Mouse (Mus musculus): ENCODE results near the gene Galc.
A peak's percentile ranks its signal among the peaks of the same experiment; 100 is the strongest.
"Not testable (repeated sequence)": the region's sequence is repeated elsewhere in the genome, so short reads cannot be mapped to it uniquely, and the experiment has no call there.

Gene Galc

DNA sequence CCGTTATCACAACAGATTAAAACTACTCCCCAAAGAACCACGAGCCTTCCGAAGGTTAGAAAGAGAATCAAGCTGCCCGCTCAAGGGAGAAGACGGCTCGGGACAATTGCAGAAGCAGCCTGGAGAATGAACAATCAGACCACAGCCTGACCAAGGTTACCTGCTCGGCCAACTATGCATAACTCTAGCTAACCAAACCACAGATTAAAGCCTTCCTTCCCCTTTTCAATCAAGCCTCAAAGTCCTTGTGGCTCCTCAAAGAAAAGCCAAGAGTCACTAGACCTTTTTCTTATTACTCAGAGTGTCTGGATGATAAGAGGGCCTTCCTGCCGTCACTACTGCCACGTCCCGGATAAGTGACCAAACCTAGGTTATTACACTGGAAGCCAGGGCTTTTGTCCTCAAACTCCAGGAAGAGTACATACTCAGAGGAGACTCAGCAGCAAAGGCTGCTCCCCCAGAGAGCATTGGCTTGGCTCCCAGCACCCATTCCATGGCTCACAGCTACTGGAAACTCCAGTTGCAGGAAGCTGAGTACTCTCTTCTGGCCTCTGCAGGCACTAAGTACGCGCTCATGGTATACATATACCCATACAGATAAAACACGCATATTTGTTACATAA is 3.8 kb downstream of the Galc start:
- DNase-seq (ENCODE audit: low spot score in 2 of 2) = no peak

GRCm38 (mm10) chr12:98252417-98252816 is 6.8 kb downstream of the Galc start:
- DNase-seq (ENCODE audit: low spot score in 2 of 2) = no peak

DNA sequence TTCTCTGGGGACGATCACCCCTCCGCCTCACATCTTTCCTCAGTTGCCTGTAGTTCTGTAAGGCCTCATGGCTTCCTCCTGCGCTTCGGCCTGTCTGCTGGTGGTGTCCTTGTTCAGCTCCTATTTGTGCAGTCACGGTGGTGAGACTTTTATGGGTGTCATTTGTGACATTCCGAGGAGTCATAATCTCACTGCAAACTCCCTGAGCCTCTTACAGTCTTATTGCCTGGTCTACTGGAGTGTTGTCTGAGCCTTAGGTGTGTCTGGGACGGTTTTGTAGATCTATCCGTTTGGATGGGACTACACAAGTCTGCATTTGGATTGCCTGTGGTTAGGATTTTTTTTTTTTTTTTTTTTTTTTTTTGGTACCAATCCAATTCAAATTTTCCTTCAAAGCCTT is 8.9 kb downstream of the Galc start:
- DNase-seq (ENCODE audit: low spot score in 2 of 2) = no peak

- no peak for DNase-seq (ENCODE audit: low spot score in 2 of 2)
Observed at GRCm38 (mm10) chr12:98249671-98250070, 9.6 kb downstream of the Galc start.

DNA sequence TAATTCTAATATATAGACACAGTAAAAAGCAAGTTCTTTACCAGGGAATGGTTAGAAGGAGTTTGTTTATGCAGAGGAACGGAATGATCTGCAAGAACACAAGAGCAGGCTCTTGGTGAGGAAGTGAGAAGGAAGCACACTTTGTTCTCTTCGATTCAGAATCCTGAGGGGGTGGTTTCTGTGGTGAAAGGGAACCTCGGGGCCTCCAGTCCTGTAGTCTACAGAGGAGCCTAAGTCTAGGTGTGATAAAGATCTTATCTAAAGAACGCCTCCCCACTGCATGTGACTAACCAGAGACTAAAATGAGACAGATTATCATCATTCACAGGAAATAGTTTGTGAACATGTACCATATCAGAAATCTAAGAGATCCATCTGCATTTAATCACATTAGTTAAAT is 12.4 kb downstream of the Galc start:
- no peak for DNase-seq (ENCODE audit: low spot score in 2 of 2)

DNA sequence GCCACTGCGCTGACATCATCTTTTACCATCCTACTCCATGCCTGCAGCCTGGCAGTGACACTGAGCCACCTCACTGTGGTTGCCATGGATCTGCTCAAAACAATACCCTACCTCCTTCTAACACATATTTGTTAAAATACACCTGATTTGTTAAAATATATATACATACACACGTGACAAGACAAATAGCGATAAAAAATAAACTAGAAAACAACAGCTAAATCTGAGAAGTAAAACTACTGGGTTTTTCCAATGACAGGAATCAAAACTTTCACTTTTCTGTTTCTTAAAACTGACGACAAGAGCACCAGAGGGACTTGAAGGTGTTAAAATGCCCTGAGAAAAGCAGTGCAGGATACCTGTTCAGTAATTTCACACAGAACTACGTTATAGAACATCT is 14.4 kb downstream of the Galc start:
- no peak for DNase-seq (ENCODE audit: low spot score in 2 of 2)

DNA sequence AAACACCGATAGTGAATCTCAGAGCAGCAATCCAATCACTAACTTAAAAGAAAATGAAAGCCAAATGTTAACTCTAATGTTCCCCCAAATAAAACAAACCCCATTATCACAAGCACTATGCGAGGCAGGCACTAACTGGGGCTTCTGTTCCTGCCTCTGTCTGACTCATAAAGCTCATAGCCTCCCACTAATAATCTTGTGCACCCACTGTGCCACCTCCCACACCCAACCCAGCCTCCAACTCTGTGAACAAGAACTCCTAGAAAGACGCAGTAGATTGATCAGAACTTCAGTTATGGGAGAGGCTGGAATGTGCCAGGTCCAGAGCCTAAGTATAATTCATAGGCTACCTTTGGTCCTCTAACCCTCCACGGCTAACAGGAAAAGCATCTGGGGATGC is 15.1 kb downstream of the Galc start:
- no peak for DNase-seq (ENCODE audit: low spot score in 2 of 2)

GRCm38 (mm10) chr12:98238478-98238877 is 20.8 kb downstream of the Galc start:
- not testable (repeated sequence) for DNase-seq (ENCODE audit: low spot score in 2 of 2)

GRCm38 (mm10) chr12:98227037-98227436 is 32.2 kb downstream of the Galc start:
- DNase-seq (ENCODE audit: low spot score in 2 of 2) = no peak

- no peak for DNase-seq (ENCODE audit: low spot score in 2 of 2)
Observed at GRCm38 (mm10) chr12:98223286-98223685, 36.0 kb downstream of the Galc start.

GRCm38 (mm10) chr12:98216432-98216831 is 42.8 kb downstream of the Galc start:
- no peak for DNase-seq (ENCODE audit: low spot score in 2 of 2)

DNA sequence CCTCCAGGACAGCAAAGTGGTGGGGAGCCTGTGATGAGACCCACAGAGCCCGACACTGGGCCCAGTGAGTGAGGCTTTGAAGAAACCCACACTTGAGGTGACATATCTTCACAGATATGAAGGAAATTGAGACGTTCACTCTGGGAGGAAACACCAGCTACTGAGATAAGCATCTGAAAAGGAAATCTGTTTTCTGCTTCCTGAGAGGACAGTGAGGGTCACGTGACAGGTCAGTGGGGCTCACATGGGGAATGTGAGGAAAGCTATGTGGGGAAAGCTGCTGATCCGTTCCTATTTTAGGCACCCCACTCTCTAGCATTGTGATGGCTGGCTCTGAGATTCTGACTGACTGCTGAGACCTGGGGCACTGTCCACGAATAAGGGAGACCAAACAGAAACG is 43.7 kb downstream of the Galc start:
- no peak for DNase-seq (ENCODE audit: low spot score in 2 of 2)

DNA sequence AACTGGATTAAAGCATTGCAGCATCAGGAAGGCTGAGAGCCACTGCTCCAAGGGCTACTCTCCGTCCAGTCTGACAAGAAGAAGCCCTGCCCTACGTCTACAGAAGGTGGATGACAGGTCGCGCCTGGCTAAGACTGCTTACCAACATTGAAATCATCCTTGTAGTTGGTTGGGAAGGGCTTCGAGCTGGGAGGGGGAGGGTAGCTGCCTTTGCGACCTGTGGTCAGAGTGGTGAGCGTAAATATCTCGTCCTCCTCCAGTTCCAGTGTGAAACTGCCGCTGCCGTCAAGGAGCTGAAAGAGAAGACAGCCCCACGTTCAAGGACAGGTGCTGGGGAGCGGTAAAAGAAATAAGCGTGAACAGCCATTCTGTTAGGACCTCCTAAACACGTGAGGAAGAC is 45.1 kb downstream of the Galc start:
- no peak for DNase-seq (ENCODE audit: low spot score in 2 of 2)

DNA sequence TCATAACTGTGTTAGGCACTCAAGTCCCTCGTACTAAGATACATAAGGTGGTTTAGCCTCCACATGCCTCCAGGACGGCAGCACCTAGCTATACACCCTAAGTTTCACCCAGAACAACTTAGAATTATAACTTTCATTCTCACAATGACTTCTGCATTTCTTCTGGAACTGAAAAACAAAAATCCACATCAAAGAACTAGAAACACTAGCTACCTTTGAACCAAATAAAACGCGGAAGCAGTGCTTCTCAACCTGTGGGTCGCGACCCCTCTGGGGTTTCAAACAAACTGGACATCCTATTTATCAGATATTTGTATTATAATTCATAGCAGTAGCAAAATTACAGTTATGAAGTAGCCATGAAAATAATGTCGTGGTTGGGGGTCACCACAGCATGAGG is 45.5 kb downstream of the Galc start:
- DNase-seq (ENCODE audit: low spot score in 2 of 2) = no peak

GRCm38 (mm10) chr12:98213332-98213731 is 45.9 kb downstream of the Galc start:
- no peak for DNase-seq (ENCODE audit: low spot score in 2 of 2)

DNA sequence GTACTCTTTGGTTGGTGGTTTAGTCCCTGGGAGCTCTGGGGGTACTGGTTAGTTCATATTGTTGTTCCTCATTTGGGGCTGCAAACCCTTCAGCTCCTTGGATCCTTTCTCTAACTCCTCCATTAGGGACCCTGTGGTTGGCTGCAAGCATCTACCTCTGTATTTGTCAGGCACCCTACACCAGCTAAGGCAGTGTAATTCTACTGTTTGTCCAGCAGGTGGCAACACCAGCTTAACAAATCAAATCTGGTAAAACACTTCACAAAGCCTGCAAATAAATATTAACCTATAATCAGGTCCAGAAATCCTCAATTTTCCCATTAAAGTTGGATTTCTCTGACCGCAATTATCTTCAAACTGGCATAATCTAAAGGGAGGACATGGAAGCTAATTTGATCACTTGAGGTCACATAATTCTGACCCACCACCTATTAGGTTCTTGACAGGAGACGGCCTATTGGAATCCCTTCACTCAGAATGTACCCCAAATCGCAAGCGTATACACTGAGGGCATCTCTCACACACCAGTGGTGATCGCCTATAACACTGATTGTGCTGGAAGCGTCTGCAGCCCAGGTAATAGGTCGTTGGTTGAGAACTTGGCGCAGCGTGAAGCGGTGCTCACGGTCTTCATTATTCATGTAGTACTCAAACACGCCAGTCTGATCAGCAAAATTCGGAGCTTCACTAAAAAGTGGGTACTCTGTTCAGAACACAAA is 46.6 kb downstream of the Galc start:
- DNase-seq (ENCODE audit: low spot score in 2 of 2) = peak in 1 of 2 experiments; percentile 6

DNA sequence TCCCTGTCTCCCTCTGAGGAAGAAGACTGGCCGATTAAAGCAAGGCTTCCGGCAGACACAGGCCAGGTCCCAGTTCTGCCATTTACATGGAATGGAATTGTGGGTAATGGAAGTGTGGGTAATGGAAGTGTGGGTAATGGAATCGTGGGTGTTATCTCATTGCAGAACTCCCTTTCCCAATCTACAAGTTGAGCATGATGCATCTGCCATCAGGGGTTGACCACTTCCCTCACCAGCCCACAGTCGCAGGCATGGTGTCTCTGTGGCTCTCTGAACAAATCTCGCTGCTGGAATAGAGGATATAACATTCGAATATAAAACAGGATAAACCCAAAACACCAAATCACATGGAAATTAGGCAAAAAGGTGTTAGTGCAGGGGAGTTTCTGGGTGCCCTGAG is 48.8 kb downstream of the Galc start:
- no peak for DNase-seq (ENCODE audit: low spot score in 2 of 2)

GRCm38 (mm10) chr12:98208104-98208503 is 51.2 kb downstream of the Galc start:
- no peak for DNase-seq (ENCODE audit: low spot score in 2 of 2)

- no peak for DNase-seq (ENCODE audit: low spot score in 2 of 2)
Observed at GRCm38 (mm10) chr12:98205450-98206051, 53.7 kb downstream of the Galc start.

DNA sequence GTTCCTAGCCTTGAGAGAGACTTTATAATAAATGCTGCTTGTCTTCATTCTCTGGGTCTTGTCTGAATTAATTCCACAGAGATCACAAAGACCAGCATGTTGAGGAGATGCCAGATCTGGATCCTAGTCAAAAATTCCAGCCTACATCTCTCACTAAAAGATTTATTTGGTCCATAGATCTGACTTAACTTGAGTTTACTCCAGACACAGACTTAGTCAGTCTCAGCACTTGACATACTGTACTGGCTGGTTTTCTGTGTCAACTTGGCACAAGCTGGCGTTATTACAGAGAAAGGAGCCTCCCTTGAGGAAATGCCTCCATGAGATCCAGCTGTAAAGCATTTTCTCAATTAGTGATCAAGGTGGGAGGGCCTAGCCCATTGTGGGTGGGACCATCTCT is 61.9 kb downstream of the Galc start:
- no peak for DNase-seq (ENCODE audit: low spot score in 2 of 2)

- DNase-seq (ENCODE audit: low spot score in 2 of 2) = no peak
Observed at GRCm38 (mm10) chr12:98190201-98190600, 69.1 kb downstream of the Galc start.

- DNase-seq (ENCODE audit: low spot score in 2 of 2) = no peak
Observed at GRCm38 (mm10) chr12:98189096-98189495, 70.2 kb downstream of the Galc start.

DNA sequence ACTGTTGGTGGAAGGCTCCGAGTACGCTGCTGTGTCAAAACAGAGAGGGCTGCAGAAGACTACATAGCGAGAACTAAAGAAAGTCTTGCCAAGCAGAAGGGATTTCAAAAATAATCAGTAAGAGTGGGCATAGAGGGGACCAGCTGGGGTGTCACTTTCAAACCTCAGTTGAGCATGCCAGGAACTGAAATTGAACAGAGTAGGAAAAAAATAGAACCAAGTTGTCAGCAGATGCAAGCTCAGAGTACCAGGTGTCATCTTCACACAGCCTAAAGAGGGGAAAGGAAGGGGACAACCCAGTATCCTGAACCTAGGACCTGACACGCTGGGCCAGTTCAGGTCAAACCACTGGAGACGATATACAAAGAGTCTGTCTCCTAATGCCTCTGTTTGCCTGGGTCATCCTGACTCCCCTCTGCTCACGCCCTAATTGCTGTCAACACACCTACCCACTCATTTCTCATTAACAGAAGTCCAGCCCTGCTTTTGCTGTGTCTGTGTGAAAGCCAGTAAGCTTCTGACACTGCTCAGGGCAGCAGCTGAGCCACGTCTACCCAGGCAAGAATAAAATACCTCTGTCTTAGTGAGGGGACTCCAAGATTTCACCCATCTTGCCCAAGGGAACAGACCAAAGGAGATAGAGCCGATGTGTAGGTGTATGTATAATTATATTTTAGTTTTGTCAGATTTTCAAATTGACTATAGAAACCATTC is 71.9 kb downstream of the Galc start:
- no peak for DNase-seq (ENCODE audit: low spot score in 2 of 2)
